ENCODE assay signal across 7 mouse cellular contexts in genomic region chr2:132879261-132880044, GRCm38 (mm10). TPM values are rescaled to one million over a fixed set of nuclear protein-coding genes. Genes with fewer than 3 reads are reported as not detected.
DNase-seq lines count a peak whose midpoint lies in the region; ATAC-seq and TF ChIP-seq lines count a peak whose summit lies in the region.

No protein-coding gene starts in this region.

- intact Hi-C loops in left cerebral cortex, postnatal 4 days (cut with DNase I): no loop called here

- peaks cover 36% of the 10 kb centered on the region for H3K27me3 ChIP-seq in embryonic facial prominence, embryonic 14.5 days (replicated peaks; ENCODE audit: control insufficient read depth, insufficient read depth, low read length)
- H3K27me3 ChIP-seq in hindbrain, embryonic 13.5 days: peaks cover 59% of the 10 kb centered on the region
- H3K27me3 ChIP-seq in liver, embryonic 13.5 days: peaks cover 58% of the 10 kb centered on the region

- 1% methylated on average over 21 of the region's 58 CpGs for WGBS in embryonic facial prominence, embryonic 14.5 days
- under 1% methylated on average over 58 of the region's 58 CpGs for WGBS in hindbrain, embryonic 13.5 days
- WGBS in liver, embryonic 13.5 days (ENCODE audit: insufficient replicate concordance): under 1% methylated on average over 58 of the region's 58 CpGs
- WGBS in olfactory bulb, adult 2 months: under 1% methylated on average over 58 of the region's 58 CpGs

- H3K36me3 ChIP-seq in embryonic facial prominence, embryonic 14.5 days (ENCODE audit: control insufficient read depth, insufficient read depth, low read length): no peaks in the 10 kb centered on the region
- H3K36me3 ChIP-seq in hindbrain, embryonic 13.5 days: no peaks in the 10 kb centered on the region
- H3K36me3 ChIP-seq in liver, embryonic 13.5 days: no peaks in the 10 kb centered on the region

- H3K9me3 ChIP-seq in embryonic facial prominence, embryonic 14.5 days (ENCODE audit: control insufficient read depth, low read length): no peaks in the 10 kb centered on the region
- H3K9me3 ChIP-seq in hindbrain, embryonic 13.5 days: no peaks in the 10 kb centered on the region
- no peaks in the 10 kb centered on the region for H3K9me3 ChIP-seq in liver, embryonic 13.5 days (replicated peaks)

- TF ChIP-seq POLR2A in olfactory bulb, adult 2 months (IDR thresholded peaks at IDR 0.05; ENCODE audit: insufficient read depth, low read depth, low read length): no peak

- DNase-seq in left cerebral cortex, postnatal 4 days: peak; percentile 66
- DNase-seq in left cerebral cortex, adult 11 months (ENCODE audit: low spot score): no peak
- DNase-seq in ZHBTc4 (ENCODE audit: low read depth, low spot score): peak; percentile 80
- peak; percentile 73 for DNase-seq in embryonic facial prominence, embryonic 14.5 days (ENCODE audit: low spot score)
- no peak for DNase-seq in liver, embryonic 13.5 days

- TF ChIP-seq CTCF in olfactory bulb, adult 2 months (IDR thresholded peaks at IDR 0.05; ENCODE audit: insufficient read depth, low read depth, low read length): no peak

- H3K4me1 ChIP-seq in embryonic facial prominence, embryonic 14.5 days (ENCODE audit: control insufficient read depth, insufficient read depth, low read length): no peaks in the 10 kb centered on the region; the same call in 1 of the 2 replicates
- H3K4me1 ChIP-seq in hindbrain, embryonic 13.5 days (replicated peaks): peaks cover 25% of the 10 kb centered on the region
- peaks cover 10% of the 10 kb centered on the region for H3K4me1 ChIP-seq in liver, embryonic 13.5 days (replicated peaks)
- H3K4me1 ChIP-seq in olfactory bulb, adult 2 months (ENCODE audit: control insufficient read depth, insufficient read depth, low read length): peaks cover 9% of the 10 kb centered on the region

- peak overlapping the region; percentile 53 for H3K4me3 ChIP-seq in embryonic facial prominence, embryonic 14.5 days (ENCODE audit: low read depth, low read length)
- peak overlapping the region; percentile 64 for H3K4me3 ChIP-seq in hindbrain, embryonic 13.5 days
- H3K4me3 ChIP-seq in liver, embryonic 13.5 days (replicated peaks): peak overlapping the region; percentile 41
- peak overlapping the region; percentile 47 for H3K4me3 ChIP-seq in olfactory bulb, adult 2 months (ENCODE audit: insufficient read depth, low read depth, low read length)

- H3K27ac ChIP-seq in embryonic facial prominence, embryonic 14.5 days (replicated peaks; ENCODE audit: low read depth, low read length): no peak overlapping the region
- H3K27ac ChIP-seq in hindbrain, embryonic 13.5 days: no peak overlapping the region
- H3K27ac ChIP-seq in liver, embryonic 13.5 days: no peak overlapping the region; the same call in 1 of the 2 replicates
- no peak overlapping the region for H3K27ac ChIP-seq in olfactory bulb, adult 2 months (ENCODE audit: insufficient read depth, low read depth, low read length)

- H3K9ac ChIP-seq in embryonic facial prominence, embryonic 14.5 days (ENCODE audit: low read depth, low read length): peak overlapping the region; percentile 43
- peak overlapping the region; percentile 71 for H3K9ac ChIP-seq in hindbrain, embryonic 13.5 days
- no peak overlapping the region for H3K9ac ChIP-seq in liver, embryonic 13.5 days

- ATAC-seq in embryonic facial prominence, embryonic 14.5 days (ENCODE audit: low read depth): peak; percentile 82
- peak; percentile 86 for ATAC-seq in hindbrain, embryonic 13.5 days (ENCODE audit: low FRiP score)
- peak; percentile 45 for ATAC-seq in liver, embryonic 13.5 days (ENCODE audit: low read depth)

- H3K4me2 ChIP-seq in embryonic facial prominence, embryonic 14.5 days (ENCODE audit: low read depth, low read length): peak overlapping the region; percentile 95
- peak overlapping the region; percentile 97 for H3K4me2 ChIP-seq in hindbrain, embryonic 13.5 days
- H3K4me2 ChIP-seq in liver, embryonic 13.5 days: peak overlapping the region; percentile 64

RNA-seq across cellular contexts. Expression of gene Lrrn4, which starts 1.2 kb away (rescaled TPM):
- under 1 TPM; 0.22 to 0.36 TPM for total RNA-seq in left cerebral cortex, postnatal 4 days (2021)
- 0.06 and 0.12 TPM in 2 replicates for polyA plus RNA-seq in embryonic facial prominence, embryonic 14.5 days (2014; fragmentation: Nextera tagmentation; extraction: Ambion mirVana)
- 0.10 TPM in 1 of 2 replicates, not detected in the other for polyA plus RNA-seq in hindbrain, embryonic 13.5 days (2015; fragmentation: Nextera tagmentation; extraction: Ambion mirVana)
- 1.1 and 1.2 TPM in 2 replicates for polyA plus RNA-seq in liver, embryonic 13.5 days (2015; fragmentation: Nextera tagmentation; extraction: Ambion mirVana)
- polyA plus RNA-seq in olfactory bulb, adult 2 months (2012; ENCODE audit: insufficient read depth, insufficient read length, low replicate concordance, missing spikeins): not detected in 2 replicates

RNA-seq across cellular contexts. Expression of gene Crls1, which starts 33.0 kb away (rescaled TPM):
- 10 to 100 TPM; 24.6 to 28.4 TPM for total RNA-seq in left cerebral cortex, postnatal 4 days (2021)
- 20.5 and 26.7 TPM in 2 replicates for polyA plus RNA-seq in embryonic facial prominence, embryonic 14.5 days (2014; fragmentation: Nextera tagmentation; extraction: Ambion mirVana)
- 9.2 and 9.3 TPM in 2 replicates for polyA plus RNA-seq in hindbrain, embryonic 13.5 days (2015; fragmentation: Nextera tagmentation; extraction: Ambion mirVana)
- 8.7 and 10.2 TPM in 2 replicates for polyA plus RNA-seq in liver, embryonic 13.5 days (2015; fragmentation: Nextera tagmentation; extraction: Ambion mirVana)
- not detected in 2 replicates for polyA plus RNA-seq in olfactory bulb, adult 2 months (2012; ENCODE audit: insufficient read depth, insufficient read length, low replicate concordance, missing spikeins)

Comparison
In these comparisons a context has a peak if more than half of its experiments do, and no peak if none do; other contexts are left out.
1. DNase-seq: peak in left cerebral cortex, postnatal 4 days (single experiment), ZHBTc4 (single experiment) and embryonic facial prominence, embryonic 14.5 days (single experiment); none in left cerebral cortex, adult 11 months (single experiment) and liver, embryonic 13.5 days (single experiment).
2. Peak in every context shown above with its lines, with median percentiles within 50 percentile points of each other: ATAC-seq, H3K4me2 ChIP-seq and H3K4me3 ChIP-seq.